Mouse (Mus musculus): Measurements from ENCODE around the gene Steap3. TPM values are rescaled to one million over a fixed set of nuclear protein-coding genes. Genes with fewer than 3 reads are reported as not detected.
"Not testable (repeated sequence)": the region's sequence is repeated elsewhere in the genome, so short reads cannot be mapped to it uniquely, and the experiment has no call there.

Gene Steap3
- 1 to 10 TPM; 7.9 to 8.9 TPM for total RNA-seq (2021)
- long read RNA-seq, partial matches to known transcripts: 0 of 3 reads
- long read RNA-seq, other reads (novel, unspliced or antisense): 1 of 3 reads

DNA sequence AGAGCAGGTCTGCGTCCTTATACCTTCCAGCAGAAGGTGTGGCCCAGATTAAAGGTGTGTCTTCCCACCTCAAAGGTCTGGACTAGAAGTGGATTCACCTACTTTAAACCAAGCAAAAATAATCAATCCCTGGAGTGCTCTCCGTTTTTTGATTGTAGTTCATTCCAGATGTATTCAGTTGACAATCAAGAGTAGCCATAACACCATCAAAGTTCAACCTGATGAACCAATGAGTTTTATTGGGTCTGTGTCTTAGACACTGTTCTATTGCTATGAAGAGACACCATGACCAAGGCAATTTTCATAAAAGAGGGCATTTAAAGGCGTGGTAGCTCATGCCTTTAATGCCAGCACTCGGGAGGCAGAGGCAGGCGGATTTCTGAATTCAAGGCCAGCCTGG lies at the start of gene Steap3:
TSS of gene Steap3 (minus strand) at position 101 of the 400 bp plus-strand sequence.
- no peak for DNase-seq (ENCODE audit: low spot score in 2 of 2)

DNA sequence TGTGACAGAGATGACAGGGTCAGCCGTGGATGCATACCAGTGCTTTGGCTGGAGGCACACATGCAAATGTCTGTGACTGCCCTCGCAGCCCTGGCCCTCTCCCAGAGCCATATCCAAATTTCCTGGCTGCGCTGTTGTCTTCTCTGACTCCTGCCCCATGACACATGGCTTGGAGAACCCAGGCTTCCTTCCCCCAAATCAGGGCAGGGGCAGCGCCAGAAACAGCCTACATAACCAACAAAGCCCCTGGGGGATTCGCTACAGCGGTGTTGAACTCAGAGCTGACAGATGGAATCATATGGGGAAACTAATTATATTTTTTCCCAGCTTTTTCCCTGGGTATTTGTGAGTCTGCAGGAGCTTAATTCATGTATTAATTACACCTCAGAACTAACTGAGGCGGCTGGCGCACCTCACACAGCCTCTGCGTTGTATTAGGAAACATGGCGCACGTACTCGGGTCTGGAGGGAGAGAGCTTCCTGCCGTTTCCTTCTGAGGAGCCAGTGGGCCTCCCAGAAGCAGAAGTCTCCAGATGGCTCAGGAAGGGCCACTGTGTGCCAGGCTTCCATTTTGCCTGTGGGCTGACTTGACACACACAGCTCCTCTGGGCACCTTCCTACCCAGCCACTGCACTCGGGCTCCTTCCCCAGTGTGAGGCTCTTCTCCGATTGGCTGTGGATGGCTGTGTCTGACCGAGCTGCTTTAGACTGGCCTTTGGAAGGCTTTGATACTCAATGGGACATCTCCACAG lies 48.9 kb upstream of the Steap3 start:
- peak in 1 of 2 experiments; percentile 22 for DNase-seq (ENCODE audit: low spot score in 2 of 2)

DNA sequence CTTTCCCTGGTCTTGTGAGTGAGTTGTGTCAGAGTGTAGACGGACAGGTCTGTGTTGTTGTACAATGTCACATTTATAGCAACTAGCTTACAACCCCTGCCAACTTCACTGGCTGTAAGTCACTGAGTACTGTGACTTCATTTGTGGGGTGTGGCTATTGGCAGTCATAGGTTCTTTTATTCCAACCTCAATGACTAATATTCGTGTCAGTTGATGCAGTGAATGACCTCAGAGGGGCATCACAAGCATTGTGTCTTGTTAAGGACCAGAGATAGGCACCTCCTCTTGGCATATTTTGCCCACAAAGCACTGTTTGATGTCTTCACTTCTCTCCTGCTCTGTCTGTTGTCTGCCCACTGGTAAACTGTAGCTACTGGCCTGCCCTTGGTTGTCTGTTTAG lies 33.3 kb upstream of the Steap3 start:
- DNase-seq (ENCODE audit: low spot score in 2 of 2): no peak

DNA sequence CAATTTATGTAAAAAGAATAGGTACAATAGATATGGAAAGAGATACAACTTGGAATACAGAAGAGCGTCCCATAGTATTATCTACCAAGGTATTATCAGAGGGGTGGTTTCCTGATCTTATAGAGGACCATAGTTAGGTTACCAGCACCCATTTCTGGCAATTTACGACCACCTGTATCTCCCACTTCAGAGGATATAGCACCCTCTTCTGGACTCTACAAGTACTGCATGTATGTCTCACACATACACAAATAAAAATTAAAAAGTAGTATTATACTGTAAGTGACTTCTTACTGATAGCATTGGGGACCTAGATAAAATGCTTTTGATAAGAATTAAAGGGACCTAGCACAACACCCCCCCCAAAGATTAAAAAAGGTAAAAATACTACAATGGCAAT lies 24.4 kb upstream of the Steap3 start:
- DNase-seq (ENCODE audit: low spot score in 2 of 2): no peak

DNA sequence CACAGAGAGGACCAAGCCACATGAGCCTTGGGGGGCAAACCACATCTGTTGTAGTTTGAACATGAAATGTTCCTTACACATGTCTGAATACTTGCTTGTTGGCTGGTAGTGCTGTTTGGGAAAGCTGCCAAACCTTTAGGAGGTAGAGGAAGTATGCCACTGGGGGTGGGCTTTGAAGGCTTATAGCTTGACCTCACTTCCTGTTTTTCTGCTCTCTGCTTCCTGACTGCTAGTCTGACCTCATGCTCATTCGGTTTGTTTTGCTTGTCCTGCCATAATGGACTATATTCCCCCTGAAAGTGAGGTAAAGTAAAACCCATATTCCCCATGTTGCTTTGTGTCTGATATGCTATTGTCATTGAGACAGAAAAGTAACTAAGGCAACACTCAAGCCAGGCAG lies 21.3 kb upstream of the Steap3 start:
- no peak for DNase-seq (ENCODE audit: low spot score in 2 of 2)

DNA sequence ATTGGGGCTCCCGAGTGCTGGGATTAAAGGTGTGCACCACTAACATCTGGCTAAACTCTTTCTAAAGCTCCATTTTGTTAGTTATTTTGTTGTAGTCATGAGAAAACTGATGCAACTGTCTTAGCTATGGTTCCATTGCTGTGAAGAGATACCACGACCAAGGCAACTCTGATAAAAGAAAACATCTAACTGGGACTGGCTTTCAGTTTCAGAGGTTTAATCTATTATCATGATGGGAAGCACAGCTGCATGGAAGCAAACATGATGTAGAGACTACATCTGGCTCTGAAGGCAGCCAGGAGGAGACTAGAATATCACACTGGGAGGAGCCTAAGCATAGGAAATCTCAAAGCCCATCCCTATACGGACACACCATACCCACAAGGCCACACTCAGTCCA lies 19.2 kb upstream of the Steap3 start:
- no peak for DNase-seq (ENCODE audit: low spot score in 2 of 2)

DNA sequence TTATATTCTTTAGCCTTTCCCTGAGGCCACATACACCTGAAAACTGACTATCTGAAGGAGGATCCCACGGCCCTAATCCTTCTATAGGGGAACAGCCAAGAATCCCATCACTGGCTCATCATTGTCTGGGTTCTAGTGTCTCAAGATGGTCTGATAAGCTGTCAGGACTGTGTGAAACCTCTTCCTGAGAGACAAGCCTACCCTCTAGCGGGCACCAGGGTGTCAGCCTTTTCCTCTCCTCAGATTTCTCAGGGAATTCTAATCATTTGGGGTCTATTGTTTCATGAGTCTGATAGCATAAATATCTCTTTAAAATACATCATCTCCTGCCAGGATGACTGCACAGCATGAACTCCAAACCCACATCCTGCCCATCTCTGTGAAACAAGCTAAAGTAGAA lies 17.3 kb upstream of the Steap3 start:
- DNase-seq (ENCODE audit: low spot score in 2 of 2): no peak

DNA sequence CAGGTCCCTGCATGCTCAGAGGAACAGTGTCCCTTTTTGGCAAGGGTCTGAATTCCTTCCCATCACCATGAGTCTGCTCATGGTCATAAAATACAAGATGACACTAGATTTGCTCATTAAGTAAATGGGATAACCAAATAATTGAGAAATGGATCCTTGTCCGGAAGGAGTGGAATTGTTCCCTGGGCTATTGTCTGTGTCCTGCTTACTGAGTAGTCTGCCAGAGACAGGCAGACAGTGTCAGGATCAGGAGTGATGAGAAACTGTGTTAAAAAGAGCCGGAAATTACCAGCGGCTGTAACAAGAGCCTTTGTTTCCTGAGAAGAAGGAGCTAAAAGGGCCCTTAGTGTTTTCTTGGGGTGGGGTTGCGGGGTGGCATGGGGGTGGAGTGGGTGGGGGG lies 15.2 kb upstream of the Steap3 start:
- DNase-seq (ENCODE audit: low spot score in 2 of 2): no peak

DNA sequence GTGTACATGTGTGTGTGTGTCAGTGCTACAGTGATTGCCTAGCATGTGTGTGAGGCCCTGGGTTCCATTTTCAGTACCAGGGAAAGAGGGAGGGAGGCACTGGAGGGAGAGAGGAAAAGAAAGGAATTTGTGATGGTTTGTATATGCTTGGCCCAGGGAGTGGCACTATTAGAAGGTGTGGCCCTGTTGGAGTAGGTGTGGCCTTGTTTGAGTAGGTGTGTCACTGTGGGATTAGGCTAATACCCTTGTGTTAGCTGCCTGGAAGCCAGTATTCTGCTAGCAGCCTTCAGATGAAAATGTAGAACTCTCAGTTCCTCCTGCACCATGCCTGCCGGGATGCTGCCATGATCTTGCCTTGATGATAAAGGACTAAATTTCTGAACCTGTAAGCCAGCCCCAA lies 3.6 kb upstream of the Steap3 start:
- not testable (repeated sequence) for DNase-seq (ENCODE audit: low spot score in 2 of 2)

DNA sequence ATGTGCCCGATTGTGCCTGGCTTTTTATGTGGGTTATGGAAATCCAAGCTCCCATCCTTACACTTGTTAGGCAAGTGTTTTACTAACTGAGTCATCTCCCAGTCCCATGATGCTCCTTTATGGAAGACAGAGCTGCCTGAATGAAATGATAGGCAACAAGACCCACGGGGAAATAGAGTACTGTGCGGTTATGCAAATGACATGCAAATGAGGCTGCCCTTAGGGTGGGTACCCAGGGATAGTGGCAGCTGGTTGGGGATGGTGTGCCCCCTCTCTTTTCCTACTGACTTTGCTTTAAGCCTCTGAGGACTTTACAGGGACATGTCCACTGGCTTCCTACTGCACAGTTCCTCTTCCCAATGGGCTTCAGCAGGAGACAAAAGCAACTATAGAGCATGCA lies 2.7 kb upstream of the Steap3 start:
- DNase-seq (ENCODE audit: low spot score in 2 of 2): no peak

DNA sequence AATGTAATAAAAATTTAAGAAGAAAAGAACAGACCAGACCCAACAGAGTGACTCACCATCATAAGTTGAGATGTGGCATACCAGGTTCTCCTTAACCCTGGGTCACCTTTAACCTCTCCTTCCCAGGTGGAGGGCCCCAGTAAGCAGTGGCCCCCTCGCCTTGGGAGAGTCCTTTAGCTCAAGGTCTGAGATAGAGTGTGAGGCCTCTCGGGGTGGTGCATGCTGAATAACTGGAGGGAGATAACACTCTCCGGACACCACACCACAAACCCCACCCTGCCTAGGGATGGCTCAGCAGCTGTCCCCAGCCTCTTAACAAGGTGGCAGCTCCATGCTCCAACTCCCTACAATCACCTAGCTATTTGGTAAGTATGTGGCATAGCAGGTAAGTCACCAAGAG lies 1.6 kb downstream of the Steap3 start:
- DNase-seq (ENCODE audit: low spot score in 2 of 2): no peak

DNA sequence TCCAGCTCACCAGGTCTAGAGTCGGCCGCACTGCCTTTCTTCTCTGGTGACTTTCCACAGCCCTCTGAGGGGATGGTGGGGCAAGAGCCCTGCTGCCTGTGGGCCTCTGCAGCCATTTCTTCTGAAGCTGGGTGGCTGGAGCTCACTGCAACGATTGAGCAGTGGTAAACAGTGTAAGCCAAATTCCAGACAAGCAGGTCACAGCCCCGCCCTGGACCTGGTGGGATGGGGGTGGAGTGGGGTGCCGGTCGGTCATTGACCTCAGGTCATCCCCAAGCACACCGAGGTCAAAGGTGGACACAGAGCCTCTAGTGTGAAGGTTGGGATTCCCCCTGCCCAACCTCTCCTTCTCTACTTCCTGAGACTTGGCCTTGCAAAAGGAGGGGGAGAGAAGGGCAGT lies 2.4 kb downstream of the Steap3 start:
- no peak for DNase-seq (ENCODE audit: low spot score in 2 of 2)

DNA sequence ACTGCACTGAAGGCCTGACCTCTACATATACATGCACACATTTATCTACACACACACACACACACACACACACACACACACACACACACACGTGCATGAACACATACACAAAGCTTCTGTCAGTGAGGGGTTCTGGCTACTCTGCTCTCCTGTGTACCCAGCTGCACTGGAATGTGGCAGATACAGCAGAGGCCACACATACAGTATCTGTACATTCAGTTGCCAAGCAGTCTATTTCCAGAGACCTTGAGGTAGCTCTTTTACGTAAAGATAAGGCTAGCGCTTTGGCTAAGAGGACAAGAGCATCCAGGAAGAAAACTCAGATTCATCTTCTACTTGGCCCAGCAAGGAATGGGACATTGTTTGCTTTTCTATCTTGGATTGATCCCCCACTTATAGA lies 4.9 kb downstream of the Steap3 start:
- DNase-seq (ENCODE audit: low spot score in 2 of 2): no peak

DNA sequence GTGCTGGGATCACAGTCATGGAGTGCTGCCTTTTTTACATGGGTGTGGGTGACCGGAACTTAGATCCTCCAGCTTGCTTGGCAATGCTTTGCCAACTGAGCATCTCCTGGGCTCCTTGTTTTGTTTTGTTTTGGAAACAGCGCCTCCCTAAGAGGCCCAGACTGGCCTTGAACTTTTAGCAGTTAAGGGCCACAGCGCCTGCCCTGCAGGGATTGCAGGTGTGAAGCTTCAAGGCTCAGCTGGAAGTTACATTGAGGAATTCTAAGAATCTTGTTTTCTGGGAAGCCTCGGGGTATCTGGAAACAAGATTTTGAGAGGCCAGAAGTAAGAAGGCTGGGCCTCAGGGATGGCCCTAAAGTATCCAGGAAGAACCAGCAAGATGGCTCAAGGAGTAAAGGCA lies 6.0 kb downstream of the Steap3 start:
- DNase-seq (ENCODE audit: low spot score in 2 of 2): no peak

DNA sequence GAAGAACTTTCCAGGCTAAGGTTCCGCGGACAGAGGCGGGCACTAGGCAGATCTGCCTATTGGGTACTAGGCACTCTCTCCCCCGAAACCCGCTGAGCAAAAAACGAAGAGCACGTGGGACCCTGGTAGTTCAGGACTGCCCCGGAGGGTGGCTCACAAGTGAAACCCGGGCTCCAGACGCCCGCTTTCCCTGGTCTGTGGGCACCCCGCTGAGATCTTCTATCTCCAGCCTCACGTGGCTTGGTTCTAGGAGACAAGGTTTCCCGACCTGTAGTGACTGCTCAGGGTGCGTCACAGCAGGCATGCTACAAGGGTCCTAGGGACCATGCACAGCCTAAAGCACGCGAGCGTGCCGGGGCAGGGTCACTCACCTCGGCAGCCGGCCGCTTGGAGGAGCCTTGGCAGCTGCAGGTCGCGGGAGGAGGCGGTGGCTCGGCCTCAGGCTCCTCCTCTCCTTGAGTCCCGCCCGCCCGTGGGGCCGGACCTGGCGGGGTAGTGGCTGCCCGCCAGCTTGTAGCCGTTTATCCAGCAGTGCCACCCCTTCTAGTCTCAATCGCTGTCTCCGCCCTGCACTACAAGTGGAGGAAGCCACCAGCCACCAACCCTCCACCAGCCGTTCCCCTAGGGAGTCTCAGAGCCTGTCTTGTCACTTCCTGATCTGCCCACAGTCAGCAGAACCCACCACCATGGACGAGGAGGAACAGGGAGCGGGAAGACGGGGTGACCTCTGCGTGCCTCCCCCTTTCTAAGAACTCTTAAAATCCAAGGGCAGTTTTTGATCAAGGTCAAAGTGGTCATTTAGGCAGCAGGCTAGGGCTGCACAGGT lies 7.4 kb downstream of the Steap3 start:
- peak; percentile 62 to 78 for DNase-seq (ENCODE audit: low spot score in 2 of 2)

DNA sequence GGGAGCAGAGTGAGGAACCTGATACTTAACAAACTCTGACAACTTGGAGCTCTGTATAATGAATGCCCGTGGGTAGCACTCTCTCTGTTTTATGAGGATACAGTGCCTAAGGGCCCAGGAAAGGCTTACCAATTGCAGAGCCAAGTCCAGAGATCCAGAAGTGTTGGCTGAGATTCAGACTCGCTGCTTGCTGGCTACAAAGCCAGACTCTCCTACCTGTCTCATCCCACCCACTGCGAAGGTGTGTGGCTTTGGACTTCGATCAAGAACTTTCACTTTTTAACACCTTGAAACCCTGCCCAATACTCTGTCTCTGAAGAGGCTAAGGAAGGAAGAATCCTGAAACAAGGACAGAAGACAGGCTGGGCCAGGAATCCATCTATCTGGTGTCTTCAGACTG lies 9.3 kb downstream of the Steap3 start:
- DNase-seq (ENCODE audit: low spot score in 2 of 2): no peak

DNA sequence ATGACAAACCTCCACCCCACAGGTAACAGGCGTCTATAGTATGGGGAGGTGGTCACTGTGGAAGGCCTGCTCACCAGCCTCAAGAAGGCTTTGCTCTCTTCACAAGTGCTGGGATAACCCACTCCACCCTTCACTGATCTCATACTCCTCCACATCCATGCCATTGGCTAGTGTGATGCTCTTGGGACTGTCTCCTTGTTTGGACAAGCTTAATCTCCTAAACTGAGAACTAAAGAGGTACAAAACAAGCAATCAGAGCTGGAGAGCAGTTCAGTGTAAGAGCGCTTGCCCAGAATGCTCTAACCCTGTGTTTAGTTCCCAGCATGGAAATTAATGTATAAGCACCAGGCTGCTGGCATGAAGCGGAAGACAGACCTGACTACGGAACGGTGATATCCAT lies 11.3 kb downstream of the Steap3 start:
- DNase-seq (ENCODE audit: low spot score in 2 of 2): no peak

DNA sequence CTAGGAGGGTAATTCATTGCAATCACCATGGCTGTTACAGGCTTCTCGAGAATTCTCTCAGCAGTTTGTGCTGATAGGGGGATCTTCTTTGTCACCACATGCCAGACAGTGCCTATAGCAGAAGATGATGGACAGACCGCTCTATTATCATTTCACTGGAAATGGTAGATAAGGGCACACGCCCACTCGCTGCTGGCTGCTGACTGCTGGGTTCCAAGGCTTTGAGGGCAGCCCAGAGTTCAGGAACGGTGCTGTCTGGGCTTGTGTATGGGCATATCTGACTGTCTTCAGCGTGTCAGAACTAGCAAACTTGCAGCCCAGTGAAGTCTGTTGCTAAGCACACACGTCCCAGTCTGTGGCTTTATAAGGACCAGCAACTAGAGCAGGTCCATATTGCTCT lies 13.3 kb downstream of the Steap3 start:
- DNase-seq (ENCODE audit: low spot score in 2 of 2): no peak

DNA sequence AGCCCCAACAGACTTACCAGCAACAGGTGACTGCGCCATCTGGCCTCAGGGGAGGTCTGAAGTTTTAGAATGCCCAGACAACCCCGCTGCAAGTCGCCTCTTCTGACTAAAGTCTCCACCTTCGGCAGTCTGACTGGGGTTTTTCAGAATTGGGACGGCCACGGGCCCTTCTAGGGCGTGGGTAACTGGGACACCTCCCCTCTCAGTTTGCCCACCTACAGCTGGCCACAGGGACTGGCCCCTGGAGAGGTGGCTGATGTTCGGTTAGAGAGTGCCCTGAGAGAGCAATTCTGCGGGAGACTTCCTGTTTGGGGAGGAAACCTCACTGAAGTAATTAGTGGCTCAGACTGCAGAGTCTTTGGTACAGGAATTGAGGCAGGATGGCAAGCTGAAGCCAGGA lies 13.8 kb downstream of the Steap3 start:
- no peak for DNase-seq (ENCODE audit: low spot score in 2 of 2)

DNA sequence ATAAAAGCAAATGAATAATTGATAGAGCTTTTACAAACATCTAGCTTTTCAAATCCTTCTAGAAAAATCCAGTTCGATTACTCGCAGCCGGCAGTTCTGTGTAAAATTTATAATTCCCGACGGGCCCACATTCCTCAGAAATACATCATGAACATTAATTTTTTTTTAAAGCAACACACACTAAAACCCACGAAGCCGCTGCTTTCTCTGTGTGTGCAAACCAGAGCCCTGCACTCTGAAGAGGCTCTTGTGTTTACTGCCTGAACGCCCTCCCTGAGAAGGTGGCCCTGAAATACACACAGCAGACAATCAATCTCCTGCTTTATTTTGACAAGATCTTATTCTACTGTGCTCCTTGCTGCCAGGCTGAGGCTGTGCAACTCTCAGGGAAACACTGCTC lies 14.3 kb downstream of the Steap3 start:
- no peak for DNase-seq (ENCODE audit: low spot score in 2 of 2)

DNA sequence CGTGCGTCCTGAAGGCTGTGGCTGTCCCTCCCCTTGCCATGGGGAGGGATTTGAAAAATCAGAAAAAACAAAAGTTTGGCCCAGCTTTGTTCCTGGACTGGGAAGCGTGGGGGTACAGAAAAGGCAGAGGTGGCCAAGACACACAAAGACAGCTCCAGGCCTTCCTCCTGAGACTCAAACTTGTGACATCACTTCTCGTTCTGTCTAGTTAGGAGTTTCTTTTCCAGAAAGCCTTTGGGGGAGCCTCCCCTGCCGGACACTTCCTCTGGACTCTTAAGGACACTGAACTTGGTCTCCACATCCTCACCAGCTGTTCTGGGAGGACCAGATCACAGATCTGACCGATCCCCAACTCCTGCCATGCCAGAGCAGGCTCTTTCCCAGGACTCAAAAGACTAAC lies 18.8 kb downstream of the Steap3 start:
- no peak for DNase-seq (ENCODE audit: low spot score in 2 of 2)

DNA sequence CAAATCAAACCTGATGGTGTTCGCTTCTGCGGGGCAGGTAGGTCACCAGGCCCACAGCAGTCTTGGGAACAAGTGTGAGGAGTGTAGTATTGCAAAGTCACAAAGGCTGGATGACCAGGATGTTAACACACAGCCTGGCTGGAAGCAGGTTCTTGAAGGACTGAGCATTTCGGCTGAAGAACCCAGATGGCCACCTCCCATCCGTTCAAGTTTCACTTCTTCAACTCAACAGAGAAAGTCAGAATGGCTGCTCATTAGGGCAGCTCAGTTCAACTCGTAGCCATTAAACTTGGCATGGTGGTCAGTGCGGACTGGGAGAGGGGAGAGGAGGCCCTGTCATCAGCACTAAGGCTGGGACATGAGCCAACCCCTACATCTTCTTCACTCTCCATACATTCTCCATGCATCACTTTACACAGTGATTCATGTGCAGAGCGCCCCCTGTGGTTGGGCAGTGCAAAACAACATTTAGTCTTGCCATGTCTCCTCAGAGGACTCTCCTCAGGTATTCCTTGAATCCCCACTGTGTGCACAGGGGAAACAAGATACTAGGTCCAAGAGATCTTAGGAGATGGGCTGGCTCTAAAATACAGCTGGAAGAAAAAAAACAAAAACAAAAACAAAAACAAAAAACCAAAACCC lies 19.9 kb downstream of the Steap3 start:
- DNase-seq (ENCODE audit: low spot score in 2 of 2): no peak
